Mouse (Mus musculus) induced T-regulatory cell, adult 2 months (primary cell): ENCODE data around the gene Bicdl2.

Experiments used
- DNase-seq: peaks from one replicate; pipeline ENCODE4 v3.0.0-alpha.2; 2012; ENCODE audit warnings: low read depth

Gene Bicdl2

DNA sequence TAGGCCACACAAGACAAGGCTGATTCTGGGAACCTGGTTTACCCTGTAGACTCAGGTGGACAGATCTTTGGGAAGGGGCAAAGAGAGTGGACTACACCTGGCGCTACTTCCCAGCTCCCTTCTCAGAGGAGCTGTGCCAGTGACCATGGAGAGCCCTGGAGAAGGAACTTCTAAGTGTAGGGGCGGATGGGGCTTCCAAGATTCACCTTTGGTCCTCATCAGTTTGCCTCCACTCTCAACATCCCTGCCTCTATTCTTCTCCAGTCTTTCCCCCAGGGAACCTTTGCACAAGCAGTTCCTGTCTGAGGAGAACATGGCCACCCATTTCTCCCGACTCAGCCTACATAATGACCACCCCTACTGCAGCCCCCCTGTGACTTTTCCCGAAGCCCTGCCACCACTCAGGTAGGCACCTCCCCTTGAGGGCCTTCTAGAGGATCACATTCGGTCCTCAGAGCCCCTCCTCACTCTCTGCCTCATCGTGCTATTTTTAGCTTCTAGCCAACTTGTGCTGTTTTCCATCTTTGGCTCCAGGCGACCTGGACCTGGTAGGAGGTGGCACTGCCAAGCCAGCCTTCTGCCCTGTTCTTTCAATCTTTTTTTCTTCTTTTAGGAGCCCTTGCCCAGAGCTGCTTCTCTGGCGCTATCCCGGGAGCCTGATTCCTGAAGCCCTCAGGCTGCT, 14.1 kb downstream of the Bicdl2 start:
- peak; percentile 37 for DNase-seq

DNA sequence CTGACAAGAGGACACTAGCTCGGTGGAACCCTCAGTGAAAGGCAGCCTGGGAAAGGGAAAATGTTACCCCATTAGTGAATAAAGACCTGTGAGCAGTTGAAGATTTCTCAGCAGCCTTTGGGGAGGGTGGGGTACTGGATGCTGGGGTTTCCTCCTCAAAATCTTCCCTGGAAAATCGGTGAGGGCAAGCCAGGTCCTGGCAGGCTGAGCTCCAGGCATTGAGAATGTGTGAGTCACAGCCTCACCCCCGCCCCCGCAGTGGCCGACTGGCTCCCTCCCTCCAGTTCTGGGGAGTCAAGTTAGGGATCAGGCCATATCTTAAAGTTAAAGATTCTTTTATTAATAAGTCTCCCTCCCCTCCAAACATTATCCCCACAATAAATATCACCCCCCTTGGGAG, 14.8 kb downstream of the Bicdl2 start:
- DNase-seq, result no peak

DNA sequence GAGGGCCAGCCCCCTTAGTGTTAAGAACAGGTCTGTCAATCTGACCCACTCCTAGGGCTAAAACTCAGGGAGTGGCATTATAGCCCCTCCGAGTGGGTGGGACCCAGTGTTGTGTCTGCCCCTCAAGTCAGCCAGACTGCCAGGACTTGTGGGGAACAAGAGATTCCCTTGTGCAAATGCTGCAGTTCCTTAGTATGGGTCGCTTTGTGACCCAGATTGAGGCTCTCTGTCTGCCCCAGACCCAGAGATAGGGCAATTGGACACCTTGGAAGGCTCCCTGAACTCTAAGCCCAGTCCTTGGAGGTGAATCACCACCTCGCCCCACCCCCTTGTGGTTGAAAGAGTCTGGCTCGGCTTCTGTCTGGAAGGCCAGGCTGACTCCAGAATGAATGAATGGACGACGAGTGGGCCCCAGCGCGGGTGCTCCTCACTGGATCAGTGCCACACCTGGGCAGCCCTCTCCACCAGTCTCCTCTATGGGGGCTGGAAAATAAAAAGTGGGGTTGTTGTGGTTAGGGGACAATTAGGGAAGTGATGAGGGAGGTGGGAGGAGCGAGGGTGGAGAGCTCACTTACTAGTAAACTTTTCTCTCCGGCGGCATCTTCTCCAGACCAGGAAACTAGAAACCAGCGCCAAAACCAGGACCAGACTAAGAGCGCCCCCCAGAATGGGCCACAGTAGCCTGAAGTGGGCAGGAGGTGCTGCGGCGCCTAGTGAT, 15.4 kb downstream of the Bicdl2 start:
- peak; percentile 61 for DNase-seq

DNA sequence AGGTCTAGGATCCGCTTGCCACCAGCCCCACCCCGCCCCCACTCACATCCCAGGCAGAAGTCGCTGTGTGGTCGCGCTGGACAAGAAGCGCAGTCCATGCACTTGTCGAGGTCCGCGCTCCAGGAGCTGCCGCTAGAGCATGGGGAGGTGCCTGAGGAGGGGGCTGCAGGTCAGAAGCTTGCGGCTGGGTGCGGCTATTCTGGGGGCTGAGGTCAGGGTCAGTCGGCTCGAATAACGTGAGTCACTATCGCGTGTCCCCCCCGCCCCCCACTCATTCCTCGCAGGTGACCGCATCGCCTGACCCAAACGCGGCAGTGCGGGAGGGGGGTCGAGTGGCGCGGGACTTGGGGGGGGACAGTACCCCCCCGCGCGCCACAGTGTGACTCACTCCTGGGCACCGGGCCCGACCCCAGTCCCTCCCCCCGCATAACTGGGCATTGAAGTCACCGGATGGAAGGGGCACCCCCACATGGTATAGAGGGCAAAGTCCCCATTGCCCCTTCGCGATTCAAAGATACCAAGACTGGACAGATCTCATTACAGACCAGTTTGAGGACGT, 16.2 kb downstream of the Bicdl2 start:
- peak; percentile 65 for DNase-seq

DNA sequence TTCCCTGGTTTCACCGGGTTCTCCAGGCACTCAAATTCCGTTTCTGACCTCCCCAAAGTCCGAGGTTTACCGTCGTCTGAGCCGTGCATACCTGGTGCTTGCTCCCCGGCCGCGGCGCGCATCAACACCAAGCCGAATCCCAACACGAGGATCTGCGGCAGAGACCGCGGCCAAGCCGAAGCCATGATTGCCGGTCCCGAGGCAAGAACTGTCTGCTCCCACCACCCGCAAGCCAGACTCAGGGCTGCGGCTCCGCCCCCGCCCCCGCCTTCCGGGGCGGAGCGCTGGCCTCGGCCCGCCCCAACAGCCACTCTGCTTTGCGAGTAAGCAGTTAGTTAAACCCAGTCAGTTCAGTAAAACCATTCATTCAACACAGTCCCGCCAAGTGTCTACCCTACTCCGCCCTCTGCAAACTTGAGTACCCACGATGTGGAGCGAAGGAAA, 17.0 kb downstream of the Bicdl2 start, which contains the start of gene Tnfrsf12a:
Gene Tnfrsf12a, minus strand, starts transcription at position 233 of the 444 bp plus-strand sequence.
- DNase-seq, result peak; percentile 95

DNA sequence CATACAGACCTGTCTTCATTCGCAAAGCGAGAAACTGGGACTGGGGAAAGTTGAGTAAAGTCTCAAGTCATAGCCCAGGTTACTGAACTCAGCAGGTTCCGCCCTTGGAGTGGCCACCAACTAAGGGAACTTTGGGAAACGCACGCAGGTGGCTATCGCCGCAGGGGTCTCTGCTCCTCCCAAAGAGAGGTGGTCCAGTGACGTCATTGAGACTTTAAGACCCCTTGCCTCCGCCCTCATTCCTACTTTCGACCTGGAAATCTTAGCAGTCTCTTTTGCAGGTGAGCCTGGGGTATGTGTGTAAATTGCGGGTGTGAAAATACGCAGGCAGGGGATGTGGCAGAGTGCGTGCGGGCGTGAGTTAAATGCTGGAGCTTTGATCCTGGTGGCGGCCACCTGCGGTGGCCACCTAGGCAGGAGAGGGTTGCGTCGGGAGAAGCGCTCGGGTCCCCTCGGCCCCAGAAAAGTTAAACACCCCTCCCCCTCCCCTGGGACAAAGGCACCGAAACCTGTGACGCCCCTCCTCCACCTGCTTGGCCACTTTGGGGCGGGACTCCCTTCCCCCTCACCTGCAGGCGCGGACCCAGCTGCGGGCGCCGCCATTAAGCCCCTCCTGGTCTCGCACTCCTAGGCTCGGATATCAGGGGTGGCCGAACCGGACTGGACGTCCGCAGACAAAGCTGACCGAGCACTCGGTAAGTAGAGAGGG, 19.0 kb downstream of the Bicdl2 start, which contains the start of gene Cldn6:
Gene Cldn6, plus strand, starts transcription at position 123 of the 709 bp plus-strand sequence.
- DNase-seq, result no peak

DNA sequence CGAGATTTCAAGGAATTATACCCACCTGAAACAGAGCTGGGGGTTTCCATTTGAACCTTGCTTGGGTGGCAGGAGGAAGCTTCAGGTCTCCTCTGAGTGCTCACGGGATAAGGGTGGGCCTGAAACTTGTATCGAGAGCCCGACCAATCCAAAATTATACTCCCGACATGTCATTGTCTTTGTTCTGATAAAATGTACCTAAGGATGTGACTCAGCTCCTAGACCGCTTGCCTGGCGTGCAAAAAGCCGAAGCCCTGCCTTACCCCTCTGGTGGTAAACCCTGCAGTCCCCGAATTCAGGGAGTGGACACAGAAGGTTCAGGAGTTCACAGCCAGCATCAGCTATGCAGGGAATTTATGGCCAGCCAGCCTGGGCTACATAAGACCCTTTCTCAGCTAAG, 20.0 kb downstream of the Bicdl2 start:
- DNase-seq, result no peak

DNA sequence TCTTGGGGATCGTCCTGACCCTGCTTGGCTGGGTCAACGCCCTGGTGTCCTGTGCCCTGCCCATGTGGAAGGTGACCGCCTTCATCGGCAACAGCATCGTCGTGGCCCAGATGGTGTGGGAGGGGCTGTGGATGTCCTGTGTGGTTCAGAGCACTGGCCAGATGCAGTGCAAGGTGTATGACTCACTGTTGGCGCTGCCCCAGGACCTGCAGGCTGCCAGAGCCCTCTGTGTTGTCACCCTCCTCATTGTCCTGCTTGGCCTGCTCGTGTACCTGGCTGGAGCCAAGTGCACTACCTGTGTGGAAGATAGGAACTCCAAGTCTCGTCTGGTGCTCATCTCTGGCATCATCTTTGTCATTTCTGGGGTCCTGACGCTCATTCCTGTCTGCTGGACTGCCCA, 20.8 kb downstream of the Bicdl2 start:
- DNase-seq, result no peak

DNA sequence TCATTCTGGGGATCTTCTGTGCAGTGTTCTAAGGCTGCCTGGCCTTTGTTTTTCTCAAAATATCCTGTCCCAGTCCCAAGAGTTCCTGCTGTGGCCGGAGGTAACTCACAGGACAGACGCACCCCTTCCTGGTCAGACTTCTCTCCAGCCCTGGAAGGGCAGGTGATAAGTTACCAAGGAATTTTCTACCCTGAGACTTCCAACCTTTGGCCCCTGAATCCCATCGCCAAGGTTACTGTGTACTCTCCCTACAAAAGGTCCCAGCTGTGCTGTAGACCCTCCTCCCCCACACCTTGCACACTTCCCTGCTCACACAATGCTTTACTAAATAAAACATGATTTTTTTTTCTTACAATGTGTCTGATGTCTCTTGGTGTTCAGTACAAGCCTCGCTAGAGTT, 21.8 kb downstream of the Bicdl2 start:
- DNase-seq, result no peak

DNA sequence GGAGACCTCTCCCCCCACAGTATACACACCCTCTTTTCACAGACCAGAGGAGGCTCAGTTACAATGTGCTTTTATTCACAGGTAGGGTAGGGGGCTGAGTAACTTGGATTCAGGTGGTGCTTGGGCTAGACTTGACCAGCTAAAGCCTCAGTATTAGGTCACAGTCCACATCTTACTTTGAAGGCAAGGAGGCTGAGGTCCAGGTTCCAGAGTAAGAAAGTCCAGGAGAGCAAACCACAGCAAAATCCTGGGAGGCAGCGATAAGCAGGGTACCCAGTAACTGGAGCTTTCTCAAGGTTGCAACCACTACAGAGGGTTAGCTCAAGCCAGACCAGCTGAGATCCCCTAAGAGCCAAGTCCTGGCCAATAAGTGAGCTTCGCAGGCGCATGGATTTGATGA, 22.2 kb downstream of the Bicdl2 start:
- no peak for DNase-seq

DNA sequence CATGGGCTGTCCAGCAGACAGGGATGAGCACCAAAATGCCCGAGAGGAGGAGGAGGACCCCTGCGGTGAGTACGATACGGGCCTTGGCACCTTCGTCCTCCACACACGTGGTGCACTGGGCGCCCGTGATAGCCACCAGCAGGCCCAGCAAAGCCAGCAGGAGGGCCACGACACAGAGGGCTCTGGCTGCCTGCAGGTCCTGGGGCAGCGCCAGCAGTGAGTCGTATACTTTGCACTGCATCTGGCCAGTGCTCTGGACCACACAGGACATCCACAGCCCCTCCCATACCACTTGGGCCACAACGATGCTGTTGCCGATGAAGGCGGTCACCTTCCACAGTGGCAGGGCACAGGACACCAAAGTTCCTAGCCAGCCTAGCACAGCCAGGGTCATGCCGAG, 22.9 kb downstream of the Bicdl2 start:
- no peak for DNase-seq

DNA sequence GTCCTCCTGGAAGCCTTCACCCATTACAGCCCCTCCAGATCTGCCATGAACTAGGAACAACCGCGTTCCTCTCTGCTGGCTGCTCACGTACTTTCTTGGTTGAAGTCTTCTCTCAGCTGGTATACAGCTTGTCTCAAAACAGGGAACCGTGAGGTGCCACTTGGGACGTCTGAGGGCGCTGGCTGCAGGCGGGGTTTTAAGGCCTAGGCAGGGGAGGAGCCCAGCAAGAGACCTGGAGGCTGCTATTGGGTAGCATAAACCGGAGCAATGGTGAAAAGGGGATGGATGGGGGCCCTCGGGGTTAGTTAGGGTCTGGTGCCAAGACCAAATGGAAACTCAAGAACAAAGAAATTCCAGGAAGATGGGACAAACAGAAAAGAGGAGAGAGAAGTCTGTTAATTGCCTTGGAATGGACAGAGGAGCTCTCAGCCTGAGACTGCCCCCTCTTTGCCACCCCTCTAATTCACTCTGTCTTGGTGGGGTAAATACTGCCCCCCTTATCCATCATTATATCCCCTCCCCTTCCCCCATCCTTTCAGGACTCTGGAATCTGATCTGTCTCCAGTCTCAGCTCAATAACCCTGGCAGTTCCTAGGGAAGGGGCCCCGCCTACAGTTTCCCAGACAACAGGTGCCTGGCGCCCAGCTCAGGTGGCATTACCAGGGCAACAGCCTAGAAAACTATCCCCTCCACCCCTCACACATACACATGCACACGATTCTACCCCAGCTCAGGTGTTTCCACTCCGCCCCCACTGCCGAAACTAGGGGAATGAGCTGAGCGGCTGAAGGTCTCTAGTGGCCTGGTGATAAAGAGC, 23.8 kb downstream of the Bicdl2 start, which contains the start of gene Cldn9:
Gene Cldn9, minus strand, starts transcription at position 171 of the 817 bp plus-strand sequence.
- DNase-seq, result no peak

DNA sequence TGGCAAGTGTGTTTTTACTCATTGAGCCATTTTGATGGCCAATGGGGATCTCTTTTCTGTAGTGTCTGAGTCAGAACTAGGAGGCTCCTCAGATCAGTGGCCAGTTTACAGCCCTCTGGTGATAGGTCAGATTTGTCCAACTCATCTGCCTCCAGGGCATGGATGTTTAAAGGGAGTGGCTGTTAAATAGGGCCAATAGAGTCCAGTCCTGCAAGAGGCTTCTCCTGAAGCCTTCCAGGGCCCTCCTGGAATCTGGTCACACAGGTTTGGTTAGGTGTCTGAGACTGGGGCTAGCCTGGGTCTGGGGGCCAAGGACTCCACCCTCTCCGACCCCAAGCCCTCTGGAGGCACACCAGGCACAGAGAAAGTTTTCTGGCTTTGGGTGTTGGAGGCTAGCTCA, 34.2 kb downstream of the Bicdl2 start:
- DNase-seq, result no peak

DNA sequence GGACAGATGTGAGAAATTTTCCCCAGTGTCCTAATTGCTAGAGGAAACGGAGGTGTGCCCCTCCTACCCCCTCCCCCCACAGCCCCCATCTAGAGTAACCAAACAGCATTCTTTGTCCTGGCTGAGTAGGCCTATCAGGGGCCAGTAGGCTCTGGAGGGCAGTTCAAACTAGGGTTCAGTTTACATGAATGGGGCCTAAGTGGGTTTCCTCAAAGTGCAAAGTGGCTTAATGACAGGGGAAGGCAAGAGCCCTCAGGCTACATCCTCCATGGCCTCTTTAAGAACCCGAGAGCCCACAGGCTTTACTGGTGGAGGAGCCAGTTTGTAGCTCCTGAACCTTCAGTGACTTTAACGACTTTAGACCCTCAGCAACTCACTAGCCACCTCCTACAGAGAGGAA, 35.5 kb downstream of the Bicdl2 start:
- DNase-seq, result no peak

DNA sequence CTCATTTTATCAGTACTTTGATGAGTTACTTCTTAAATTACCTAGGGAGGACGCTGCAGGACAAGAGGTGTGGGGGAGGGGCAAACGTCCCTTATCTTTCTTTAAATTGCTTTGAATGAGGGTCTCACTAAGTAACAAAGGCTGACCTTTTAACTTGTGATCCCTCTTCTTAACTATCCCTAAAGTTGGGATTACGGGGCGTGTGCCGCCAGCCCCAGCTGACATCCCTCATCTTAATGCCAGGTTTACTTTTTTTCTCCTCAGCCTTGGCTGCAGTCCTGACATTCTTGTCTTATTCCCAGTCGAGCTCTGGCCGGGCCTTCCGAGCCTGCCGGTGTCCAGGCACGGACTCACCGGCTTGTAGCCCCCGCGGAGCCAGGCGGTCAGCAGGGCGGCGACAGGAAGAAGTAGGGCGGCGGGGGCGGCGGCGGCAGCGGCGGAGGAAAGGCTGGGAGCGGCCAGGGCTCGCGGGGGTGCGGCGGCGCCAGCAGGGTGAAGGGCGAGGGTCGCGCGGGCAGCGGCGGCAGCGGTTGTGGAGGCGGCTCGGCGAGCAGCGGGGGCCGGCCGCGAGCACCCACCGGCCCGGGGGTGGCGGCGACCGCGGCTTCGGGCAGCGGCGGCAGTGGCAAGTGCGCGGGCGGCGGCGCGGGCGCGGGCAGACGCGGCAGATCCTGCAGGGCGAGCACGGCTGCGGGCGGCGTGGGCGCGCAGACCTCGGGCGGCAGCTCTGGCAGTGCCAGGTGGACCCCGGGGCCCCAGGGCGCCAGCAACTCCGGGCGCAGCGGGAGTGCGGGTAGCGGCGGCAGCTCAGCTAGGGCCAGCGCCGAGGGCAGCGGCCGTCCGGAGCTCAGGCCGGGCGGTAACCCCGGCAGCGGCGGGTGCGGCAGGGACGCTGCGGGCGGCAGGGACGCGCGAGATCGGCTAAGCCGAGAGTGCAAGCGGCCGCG, 39.1 kb downstream of the Bicdl2 start:
- DNase-seq, result no peak

DNA sequence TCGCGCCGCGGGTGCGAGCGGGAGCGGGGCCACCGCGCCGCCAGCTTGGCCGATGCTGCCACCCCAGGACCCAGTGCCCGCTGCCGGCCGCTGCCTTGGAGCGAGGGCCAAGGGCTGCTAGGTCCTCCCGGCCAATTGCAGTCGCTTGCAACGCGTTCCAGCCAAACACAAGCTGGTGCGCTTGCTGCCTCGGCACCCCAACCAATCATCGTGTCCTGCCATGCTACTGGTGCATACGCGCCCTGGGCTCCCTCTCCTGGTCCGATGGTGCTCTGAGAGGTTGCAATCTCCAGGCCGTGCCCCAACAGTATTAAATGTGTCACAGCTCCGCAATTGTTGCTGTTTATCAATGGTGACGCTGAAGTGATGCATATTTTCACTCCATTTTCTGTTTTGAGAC, 39.8 kb downstream of the Bicdl2 start:
- peak; percentile 86 for DNase-seq

DNA sequence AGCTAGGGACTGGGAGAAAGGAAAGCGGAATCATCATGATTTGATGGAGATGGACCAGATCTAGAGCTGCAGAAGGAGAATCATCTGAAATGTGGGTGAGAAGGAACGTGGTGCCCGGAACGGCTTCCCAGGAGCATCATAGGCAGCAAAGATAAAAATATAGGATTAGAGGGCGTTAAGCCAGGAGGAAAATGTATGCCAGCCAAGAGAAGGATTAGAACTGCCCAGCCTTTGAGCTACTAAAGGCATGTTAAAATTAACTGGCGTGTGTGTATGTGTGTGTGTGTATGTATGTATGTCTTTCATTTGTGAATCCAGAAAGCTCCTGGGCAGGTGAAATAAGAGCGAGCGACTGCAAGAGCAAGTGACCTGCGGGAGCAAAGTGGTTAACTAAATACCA, 43.0 kb downstream of the Bicdl2 start:
- DNase-seq, result no peak

DNA sequence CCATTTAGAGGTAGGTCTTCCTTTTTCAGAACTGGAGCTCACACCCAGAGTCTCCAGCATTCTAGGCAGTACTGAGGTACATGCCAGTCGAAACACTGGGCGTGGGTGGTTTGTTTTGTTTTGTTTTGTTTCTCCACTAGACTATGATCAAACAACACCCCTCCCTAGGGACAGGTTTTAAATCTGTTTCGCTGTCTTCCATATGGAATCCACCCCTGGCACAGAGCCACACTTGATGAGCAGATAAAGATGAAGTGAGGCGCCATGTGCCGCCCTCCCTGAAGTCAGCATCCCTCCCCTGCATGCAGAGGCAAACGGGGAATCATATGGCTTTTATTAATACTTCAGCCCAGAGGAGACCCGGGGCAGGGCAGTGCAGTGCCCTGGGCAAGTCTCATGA, 44.4 kb downstream of the Bicdl2 start:
- no peak for DNase-seq

DNA sequence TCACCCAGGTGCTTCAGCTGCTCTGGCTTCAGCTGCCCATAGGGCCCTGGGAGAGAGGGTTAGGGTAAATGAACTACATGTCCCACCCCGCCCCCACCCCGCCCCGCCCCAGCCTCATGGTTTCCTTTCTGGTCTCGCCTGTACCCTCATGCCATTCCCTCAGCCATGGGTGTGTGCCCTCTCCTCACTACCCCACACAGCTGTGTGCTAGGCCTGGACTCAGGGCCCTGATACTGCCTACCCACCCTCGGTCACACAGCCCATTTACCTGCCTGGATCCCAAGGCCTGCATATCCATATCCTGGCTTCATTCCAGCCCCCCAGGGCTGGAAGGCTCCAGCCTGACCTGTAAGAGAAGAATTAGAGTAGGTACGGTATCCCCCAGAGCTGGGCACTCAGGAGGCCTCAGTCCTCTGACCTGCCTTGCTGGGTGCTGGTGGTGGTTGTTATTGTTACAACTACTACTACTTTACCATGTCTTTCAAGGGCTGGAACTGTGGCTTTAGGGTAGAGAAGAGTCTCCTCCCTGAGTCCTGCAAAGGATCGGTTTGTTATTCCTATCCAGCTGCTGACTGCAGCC, 45.3 kb downstream of the Bicdl2 start:
- DNase-seq, result no peak

DNA sequence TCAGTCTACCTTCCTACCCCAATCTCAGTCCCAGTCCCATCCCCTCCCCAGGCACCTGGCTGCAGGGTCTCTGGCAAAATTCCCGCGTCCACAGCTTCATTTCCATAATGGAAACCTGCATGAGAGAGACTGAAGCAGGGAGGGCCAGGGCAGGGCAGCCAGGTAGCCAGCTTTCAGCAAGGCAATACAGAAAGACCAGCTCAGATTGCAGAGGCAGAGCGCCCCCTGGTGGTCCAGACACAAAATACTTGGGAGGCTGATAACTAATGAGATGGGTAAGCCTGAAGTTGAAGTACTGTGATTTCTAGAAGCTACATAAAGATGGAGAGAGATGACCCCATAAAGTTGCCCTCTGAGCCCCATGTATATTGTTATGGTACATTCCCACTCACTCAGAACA, 45.9 kb downstream of the Bicdl2 start:
- peak; percentile 86 for DNase-seq
